Mouse (Mus musculus) kidney, adult 11 months (tissue): ENCODE results near the gene Gm3755.
"Not testable (repeated sequence)": the region's sequence is repeated elsewhere in the genome, so short reads cannot be mapped to it uniquely, and the experiment has no call there.

Experiments
- DNase-seq: peaks from one replicate; pipeline ENCODE4 v3.0.0; 2022

Gene Gm3755

GRCm38 (mm10) chr14:7450817-7451216 is at the start of gene Gm3755:
TSS of gene Gm3755 (minus strand) at chr14:7450917.
- not testable (repeated sequence) for DNase-seq

GRCm38 (mm10) chr14:7488731-7489130 is 38.0 kb upstream of the Gm3755 start:
- DNase-seq, result not testable (repeated sequence)

GRCm38 (mm10) chr14:7483662-7484061 is 32.9 kb upstream of the Gm3755 start, which contains the start of gene Gm3752:
TSS of gene Gm3752 (minus strand) at chr14:7483762.
- DNase-seq, result not testable (repeated sequence)

- DNase-seq, result not testable (repeated sequence)
Measured at GRCm38 (mm10) chr14:7422496-7422895, 28.2 kb downstream of the Gm3755 start.
